Mouse (Mus musculus) neural tube, embryonic 14.5 days (tissue): ENCODE data around the gene Ina. TPM values are rescaled to one million over a fixed set of nuclear protein-coding genes. Genes with fewer than 3 reads are reported as not detected.

ENCODE experiments used
- ATAC-seq: fragments of 200-750 bp; cut with Nextera tagmentation; 2 replicates; pipeline ENCODE4 v1.8.0; 2017; ENCODE audit warnings: low read depth, mild to moderate bottlenecking, moderate TSS enrichment, moderate library complexity
- H3K27ac ChIP-seq: fragments of 300-500 bp; sonication (generic); 2 replicates; pipeline ENCODE4 v1.5.1; 2014; ENCODE audit warnings: low read depth, mild to moderate bottlenecking, control low read depth, low read length, moderate library complexity, mixed read lengths
- H3K27me3 ChIP-seq: fragments of 300-500 bp; sonication (generic); 2 replicates; pipeline ENCODE4 v1.6.1; 2014; ENCODE audit warnings: low read length; ENCODE audit not compliant: control insufficient read depth, insufficient read depth
- H3K36me3 ChIP-seq: fragments of 300-500 bp; sonication (generic); 2 replicates; pipeline ENCODE4 v1.6.1; 2014; ENCODE audit warnings: low read length, mixed read lengths; ENCODE audit not compliant: control insufficient read depth, insufficient read depth
- H3K4me1 ChIP-seq: fragments of 300-500 bp; sonication (generic); 2 replicates; pipeline ENCODE4 v1.6.1; 2014; ENCODE audit warnings: low read length; ENCODE audit not compliant: control insufficient read depth, insufficient read depth
- H3K4me2 ChIP-seq: fragments of 300-500 bp; sonication (generic); 2 replicates; pipeline ENCODE4 v1.6.1; 2014; ENCODE audit warnings: mild to moderate bottlenecking, low read depth, low read length, control low read depth
- H3K4me3 ChIP-seq: fragments of 300-500 bp; sonication (generic); 2 replicates; pipeline ENCODE4 v1.5.1; 2014; ENCODE audit warnings: low read depth, low read length, control low read depth, mixed read lengths
- H3K9ac ChIP-seq: fragments of 300-500 bp; sonication (generic); replicated peaks from 2 replicates; pipeline ENCODE4 v1.6.1; 2014; ENCODE audit warnings: low read depth, mild to moderate bottlenecking, control low read depth, low read length, mixed read lengths
- H3K9me3 ChIP-seq: fragments of 300-500 bp; sonication (generic); 2 replicates; pipeline ENCODE4 v1.6.1; 2016; ENCODE audit warnings: low read length; ENCODE audit not compliant: control insufficient read depth
- WGBS: fragments of 180-500 bp; shearing (Covaris S2); extraction: QIAGEN DNeasy Blood & Tissue Kit; methylation state at CpG from one replicate; pipeline ENCODE4 v1.1.7; 2014; 5-methylcytosine and 5-hydroxymethylcytosine counted together
- polyA plus RNA-seq: library from polyadenylated mRNA; unstranded; fragments of >200 nt; fragmentation: Nextera tagmentation; extraction: Ambion mirVana; gene quantifications from 2 replicates; pipeline ENCODE4 v1.2.1, GENCODE M21; 2014

Ina gene
- polyA plus RNA-seq, 1 experiment from 2014 or later: 535 TPM

GRCm38 (mm10) chr19:47031770-47032169 is 17.3 kb downstream of the Ina start:
- Histone ChIP-seq H3K4me3 (no peak overlapping the region), H3K4me2 (no peak overlapping the region), H3K9ac (no peak overlapping the region), H3K27ac (no peak overlapping the region), H3K4me1 (no peaks in the 10 kb centered on the region), H3K9me3 (no peaks in the 10 kb centered on the region), H3K36me3 (peaks cover 29% of the 10 kb centered on the region; the same call in 1 of the 2 replicates), H3K27me3 (no peaks in the 10 kb centered on the region)
- WGBS: 92% methylated on average over 6 of the region's 6 CpGs
- no peak for ATAC-seq

- H3K36me3 ChIP-seq: peaks cover 42% of the 10 kb centered on the region
- H3K4me2 ChIP-seq: no peak overlapping the region
These were observed 20.4 kb downstream of the Ina start for GRCm38 (mm10) chr19:47034916-47035315.

GRCm38 (mm10) chr19:47036596-47036995 is 22.1 kb downstream of the Ina start:
- Histone ChIP-seq H3K27me3 (no peaks in the 10 kb centered on the region), H3K4me3 (no peak overlapping the region), H3K9ac (no peak overlapping the region), H3K4me2 (no peak overlapping the region), H3K36me3 (peaks cover 48% of the 10 kb centered on the region), H3K27ac (no peak overlapping the region), H3K4me1 (no peaks in the 10 kb centered on the region), H3K9me3 (no peaks in the 10 kb centered on the region)
- ATAC-seq: no peak
- WGBS: 91% methylated on average over 3 of the region's 3 CpGs

More at GRCm38 (mm10) chr19:47034916-47035315, 20.4 kb downstream of the Ina start:
- no peak overlapping the region for H3K27ac ChIP-seq
- ATAC-seq: no peak
- H3K27me3 ChIP-seq: no peaks in the 10 kb centered on the region
- H3K4me3 ChIP-seq: no peak overlapping the region
- H3K9ac ChIP-seq: no peak overlapping the region
- H3K9me3 ChIP-seq: no peaks in the 10 kb centered on the region
- no peaks in the 10 kb centered on the region for H3K4me1 ChIP-seq
- 98% methylated on average over 4 of the region's 4 CpGs for WGBS

- WGBS: 89% methylated on average over 3 of the region's 3 CpGs
- Histone ChIP-seq H3K27ac (no peak overlapping the region), H3K4me3 (no peak overlapping the region), H3K4me1 (no peaks in the 10 kb centered on the region), H3K9ac (no peak overlapping the region), H3K9me3 (no peaks in the 10 kb centered on the region), H3K36me3 (peaks cover 24% of the 10 kb centered on the region), H3K27me3 (no peaks in the 10 kb centered on the region), H3K4me2 (no peak overlapping the region)
- no peak for ATAC-seq
These were observed 26.4 kb downstream of the Ina start for GRCm38 (mm10) chr19:47040720-47041473.

GRCm38 (mm10) chr19:47043608-47044007 is 29.1 kb downstream of the Ina start:
- no peak overlapping the region for H3K4me3 ChIP-seq
- no peak overlapping the region for H3K4me2 ChIP-seq
- no peaks in the 10 kb centered on the region for H3K9me3 ChIP-seq
- peaks cover 16% of the 10 kb centered on the region for H3K36me3 ChIP-seq
- H3K27ac ChIP-seq: no peak overlapping the region
- no peak for ATAC-seq
- WGBS: 85% methylated on average over 3 of the region's 3 CpGs
- H3K4me1 ChIP-seq: no peaks in the 10 kb centered on the region
- no peaks in the 10 kb centered on the region for H3K27me3 ChIP-seq
- no peak overlapping the region for H3K9ac ChIP-seq

- ATAC-seq: no peak
- peaks cover 12% of the 10 kb centered on the region for H3K4me1 ChIP-seq
- H3K36me3 ChIP-seq: no peaks in the 10 kb centered on the region; the same call in 1 of the 2 replicates
- H3K4me2 ChIP-seq: no peak overlapping the region
- 81% methylated on average over 1 of the region's 1 CpGs for WGBS
- no peak overlapping the region for H3K4me3 ChIP-seq
- no peak overlapping the region for H3K27ac ChIP-seq
- no peaks in the 10 kb centered on the region for H3K9me3 ChIP-seq
- no peaks in the 10 kb centered on the region for H3K27me3 ChIP-seq
- no peak overlapping the region for H3K9ac ChIP-seq
These were observed 31.8 kb downstream of the Ina start for GRCm38 (mm10) chr19:47046343-47046742.

GRCm38 (mm10) chr19:47047236-47047833 is 32.8 kb downstream of the Ina start:
- no peaks in the 10 kb centered on the region for H3K9me3 ChIP-seq
- no peak for ATAC-seq
- no peak overlapping the region for H3K27ac ChIP-seq
- no peaks in the 10 kb centered on the region; the same call in 1 of the 2 replicates for H3K36me3 ChIP-seq
- no peak overlapping the region for H3K4me2 ChIP-seq
- H3K4me1 ChIP-seq: peaks cover 12% of the 10 kb centered on the region
- no peak overlapping the region for H3K4me3 ChIP-seq
- no peaks in the 10 kb centered on the region for H3K27me3 ChIP-seq
- H3K9ac ChIP-seq: no peak overlapping the region
- 91% methylated on average over 13 of the region's 13 CpGs for WGBS

GRCm38 (mm10) chr19:47049061-47049460 is 34.6 kb downstream of the Ina start:
- H3K4me3 ChIP-seq: no peak overlapping the region
- ATAC-seq: no peak
- H3K27me3 ChIP-seq: no peaks in the 10 kb centered on the region
- no peak overlapping the region for H3K9ac ChIP-seq
- peak overlapping the region; percentile 61; the same call in 1 of the 2 replicates for H3K4me2 ChIP-seq
- WGBS: 63% methylated on average over 4 of the region's 4 CpGs
- H3K36me3 ChIP-seq: no peaks in the 10 kb centered on the region; the same call in 1 of the 2 replicates
- peaks cover 12% of the 10 kb centered on the region for H3K4me1 ChIP-seq
- no peak overlapping the region for H3K27ac ChIP-seq
- no peaks in the 10 kb centered on the region for H3K9me3 ChIP-seq

GRCm38 (mm10) chr19:47049840-47050239 is 35.3 kb downstream of the Ina start:
- peak overlapping the region; percentile 61 for H3K4me2 ChIP-seq
- H3K27ac ChIP-seq: peak overlapping the region; percentile 92
- peak; percentile 58; the same call in 1 of the 2 replicates for ATAC-seq
- WGBS: 7% methylated on average over 7 of the region's 7 CpGs
- no peaks in the 10 kb centered on the region for H3K27me3 ChIP-seq
- H3K9me3 ChIP-seq: no peaks in the 10 kb centered on the region
- H3K9ac ChIP-seq: peak overlapping the region; percentile 90
- H3K4me3 ChIP-seq: peak overlapping the region; percentile 96
- peaks cover 12% of the 10 kb centered on the region for H3K4me1 ChIP-seq
- no peaks in the 10 kb centered on the region; the same call in 1 of the 2 replicates for H3K36me3 ChIP-seq
